Mouse (Mus musculus): ENCODE measurements around the gene Rbp2. TPM values are rescaled to one million over a fixed set of nuclear protein-coding genes. Genes with fewer than 3 reads are reported as not detected.
A peak's percentile ranks its signal among the peaks of the same experiment; 100 is the strongest.

Rbp2 gene
- polyA plus RNA-seq, 1 experiment from 2014 or later = 0.31 TPM

DNA sequence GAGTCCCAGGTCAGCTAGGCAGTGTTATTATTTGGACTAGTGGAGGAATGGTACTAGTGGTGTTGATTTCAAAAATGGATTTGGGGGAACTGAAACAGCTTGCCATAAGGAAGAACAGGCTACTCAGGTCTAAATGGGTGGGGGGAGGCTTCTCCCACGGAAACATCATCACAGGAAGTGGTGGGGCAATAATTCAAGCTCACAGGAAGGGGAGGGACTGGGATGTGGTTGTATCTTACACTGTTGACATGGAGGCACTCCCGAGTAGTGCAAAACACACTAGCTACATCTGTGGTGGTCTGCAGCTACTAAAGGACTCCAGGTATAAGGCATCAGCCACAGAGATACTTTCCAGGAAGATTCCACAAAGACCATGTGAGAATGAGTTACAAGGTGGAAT lies 38.0 kb downstream of the Rbp2 start:
- Histone ChIP-seq H3K9ac (no peak overlapping the region), H3K36me3 (no peaks in the 10 kb centered on the region), H3K4me2 (no peak overlapping the region), H3K4me3 (no peak overlapping the region), H3K27ac (ENCODE audit: poor library complexity, severe bottlenecking) (no peak overlapping the region), H3K9me3 (replicated peaks) (no peaks in the 10 kb centered on the region), H3K4me1 (replicated peaks) (no peaks in the 10 kb centered on the region), H3K27me3 (replicated peaks) (no peaks in the 10 kb centered on the region)
- 67% methylated on average over 2 of the region's 2 CpGs for WGBS
- ATAC-seq (ENCODE audit: insufficient number of reproducible peaks, low FRiP score) = no peak

DNA sequence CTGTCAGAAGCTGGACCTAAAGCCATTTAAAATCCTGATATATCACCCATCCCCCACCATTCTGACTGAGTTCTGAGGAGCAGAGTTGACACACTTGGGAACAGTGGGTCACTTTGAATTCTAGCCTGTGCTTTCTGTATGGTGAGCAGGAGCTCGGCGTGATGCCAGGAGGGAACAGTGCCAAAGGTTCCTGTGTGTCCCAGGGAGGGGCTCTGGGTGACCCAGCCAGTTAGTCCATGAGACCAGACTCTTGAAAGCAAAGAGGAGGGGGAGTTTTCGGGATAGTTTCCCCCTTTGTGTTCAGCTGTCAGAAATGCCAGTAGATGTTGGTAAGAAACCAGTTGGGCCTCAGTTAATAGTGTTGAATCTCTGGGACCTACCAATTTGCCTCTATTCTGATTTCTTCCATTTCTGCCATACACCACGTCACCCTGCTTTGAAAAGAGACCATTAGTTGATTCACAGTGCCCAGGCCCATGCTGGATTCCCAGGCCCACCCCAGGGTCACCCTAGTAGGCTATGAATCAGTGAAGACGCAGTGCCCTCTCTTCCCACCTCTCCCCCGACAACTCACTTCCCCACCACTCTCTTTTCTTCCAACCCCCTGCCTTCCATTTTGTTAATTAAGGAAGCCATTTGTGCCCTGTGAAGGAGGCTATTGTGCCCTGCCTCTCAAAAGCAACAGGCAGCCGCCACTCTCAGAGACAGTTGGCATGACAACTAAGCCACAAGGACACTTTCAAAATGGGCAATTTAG lies 39.0 kb downstream of the Rbp2 start:
- H3K36me3 ChIP-seq = no peaks in the 10 kb centered on the region
- 78% methylated on average over 7 of the region's 7 CpGs for WGBS
- H3K9me3 ChIP-seq (replicated peaks) = no peaks in the 10 kb centered on the region
- H3K4me2 ChIP-seq = no peak overlapping the region
- H3K4me3 ChIP-seq = no peak overlapping the region
- no peaks in the 10 kb centered on the region for H3K4me1 ChIP-seq (replicated peaks)
- no peak overlapping the region for H3K9ac ChIP-seq
- H3K27ac ChIP-seq (ENCODE audit: poor library complexity, severe bottlenecking) = no peak overlapping the region
- ATAC-seq (ENCODE audit: insufficient number of reproducible peaks, low FRiP score) = no peak
- no peaks in the 10 kb centered on the region for H3K27me3 ChIP-seq (replicated peaks)

DNA sequence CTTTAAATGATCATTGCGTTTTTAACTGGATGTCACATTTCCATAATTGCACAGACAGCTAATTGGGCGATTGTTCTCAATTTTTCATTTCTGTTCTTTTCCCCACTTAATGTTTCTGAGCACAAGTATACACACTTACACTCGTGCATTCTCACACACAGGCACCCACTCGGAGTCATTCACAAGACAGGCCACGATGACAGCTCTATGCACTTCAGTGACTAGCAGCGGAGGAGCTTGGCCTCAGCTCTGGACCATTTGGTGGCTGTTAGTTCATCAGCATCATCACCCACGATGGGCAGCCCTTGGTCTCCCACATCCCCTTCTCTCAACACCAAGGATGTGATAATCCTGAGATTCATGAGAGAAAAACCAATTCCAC lies 39.6 kb downstream of the Rbp2 start:
- no peak overlapping the region for H3K4me2 ChIP-seq
- H3K9ac ChIP-seq = no peak overlapping the region
- no peak for ATAC-seq (ENCODE audit: insufficient number of reproducible peaks, low FRiP score)
- WGBS = 66% methylated on average over 7 of the region's 7 CpGs
- no peaks in the 10 kb centered on the region for H3K9me3 ChIP-seq (replicated peaks)
- H3K4me1 ChIP-seq (replicated peaks) = no peaks in the 10 kb centered on the region
- H3K4me3 ChIP-seq = no peak overlapping the region
- H3K36me3 ChIP-seq = no peaks in the 10 kb centered on the region
- H3K27ac ChIP-seq (ENCODE audit: poor library complexity, severe bottlenecking) = no peak overlapping the region
- H3K27me3 ChIP-seq (replicated peaks) = no peaks in the 10 kb centered on the region

DNA sequence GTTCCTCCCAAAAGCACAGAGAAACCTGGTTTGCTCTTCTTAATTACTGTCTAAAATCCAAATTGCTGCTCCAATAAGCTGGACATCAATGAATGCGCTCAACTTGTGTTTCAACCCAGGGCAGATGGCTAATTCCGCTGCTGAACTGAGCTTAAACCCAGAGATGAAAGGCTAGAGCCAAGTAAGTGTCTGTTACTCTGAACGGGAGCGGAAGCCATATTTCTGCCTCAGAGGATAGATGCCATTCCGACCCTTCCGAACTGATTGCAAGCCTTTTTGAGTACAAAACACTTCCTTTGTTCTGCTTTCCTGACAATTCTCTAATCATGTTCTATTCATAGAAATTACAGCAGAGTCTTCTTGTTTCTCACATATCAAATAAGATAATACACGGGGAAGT lies 41.3 kb downstream of the Rbp2 start:
- 65% methylated on average over 7 of the region's 7 CpGs for WGBS
- no peak for ATAC-seq (ENCODE audit: insufficient number of reproducible peaks, low FRiP score)
- no peak overlapping the region for H3K9ac ChIP-seq

GRCm38 (mm10) chr9:98529776-98530175 lies 43.9 kb downstream of the Rbp2 start:
- no peaks in the 10 kb centered on the region for H3K36me3 ChIP-seq
- H3K4me3 ChIP-seq = no peak overlapping the region
- no peak overlapping the region for H3K9ac ChIP-seq
- no peak overlapping the region for H3K4me2 ChIP-seq
- no peaks in the 10 kb centered on the region for H3K27me3 ChIP-seq (replicated peaks)
- 62% methylated on average over 4 of the region's 4 CpGs for WGBS
- no peak for ATAC-seq (ENCODE audit: insufficient number of reproducible peaks, low FRiP score)
- H3K27ac ChIP-seq (ENCODE audit: poor library complexity, severe bottlenecking) = no peak overlapping the region
- H3K9me3 ChIP-seq (replicated peaks) = no peaks in the 10 kb centered on the region
- no peaks in the 10 kb centered on the region for H3K4me1 ChIP-seq (replicated peaks)

More for the DNA sequence above, 41.3 kb downstream of the Rbp2 start:
- Histone ChIP-seq H3K27ac (ENCODE audit: poor library complexity, severe bottlenecking) (no peak overlapping the region), H3K4me3 (no peak overlapping the region), H3K4me1 (replicated peaks) (no peaks in the 10 kb centered on the region), H3K27me3 (replicated peaks) (no peaks in the 10 kb centered on the region), H3K9me3 (replicated peaks) (no peaks in the 10 kb centered on the region), H3K36me3 (no peaks in the 10 kb centered on the region), H3K4me2 (no peak overlapping the region)

GRCm38 (mm10) chr9:98530999-98531398 lies 45.1 kb downstream of the Rbp2 start:
- no peaks in the 10 kb centered on the region for H3K4me1 ChIP-seq (replicated peaks)
- H3K36me3 ChIP-seq = no peaks in the 10 kb centered on the region
- no peak for ATAC-seq (ENCODE audit: insufficient number of reproducible peaks, low FRiP score)
- no peak overlapping the region for H3K27ac ChIP-seq (ENCODE audit: poor library complexity, severe bottlenecking)
- no peak overlapping the region for H3K9ac ChIP-seq
- H3K9me3 ChIP-seq (replicated peaks) = no peaks in the 10 kb centered on the region
- no peak overlapping the region for H3K4me3 ChIP-seq
- H3K4me2 ChIP-seq = no peak overlapping the region
- 59% methylated on average over 2 of the region's 2 CpGs for WGBS
- no peaks in the 10 kb centered on the region for H3K27me3 ChIP-seq (replicated peaks)

- Histone ChIP-seq H3K4me2 (no peak overlapping the region), H3K9me3 (replicated peaks) (no peaks in the 10 kb centered on the region), H3K9ac (no peak overlapping the region), H3K27me3 (replicated peaks) (no peaks in the 10 kb centered on the region), H3K4me1 (replicated peaks) (no peaks in the 10 kb centered on the region), H3K4me3 (no peak overlapping the region), H3K36me3 (no peaks in the 10 kb centered on the region), H3K27ac (ENCODE audit: poor library complexity, severe bottlenecking) (no peak overlapping the region)
- no peak for ATAC-seq (ENCODE audit: insufficient number of reproducible peaks, low FRiP score)
- WGBS = 66% methylated on average over 4 of the region's 4 CpGs
Observed at GRCm38 (mm10) chr9:98534675-98535280, 48.9 kb downstream of the Rbp2 start.

DNA sequence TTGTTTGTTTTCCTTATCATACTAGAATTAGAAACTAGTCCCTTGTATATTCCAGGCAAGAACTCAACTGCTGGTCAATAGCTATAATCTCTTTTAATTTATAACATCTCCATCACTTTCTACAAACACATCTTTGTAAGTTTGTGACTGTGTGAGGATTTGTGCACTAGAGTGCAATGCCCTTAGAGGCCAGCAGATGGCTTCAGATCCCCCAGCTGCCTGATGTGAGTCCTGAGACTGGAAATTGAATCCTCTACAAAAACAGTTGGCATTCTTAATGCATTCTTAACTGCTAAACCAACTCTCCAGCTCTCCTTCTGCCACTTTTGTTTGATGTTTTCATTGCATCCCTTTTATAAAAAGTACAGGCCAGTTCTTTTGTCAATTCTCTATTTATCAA lies 49.8 kb downstream of the Rbp2 start:
- H3K36me3 ChIP-seq = no peaks in the 10 kb centered on the region
- H3K9me3 ChIP-seq (replicated peaks) = no peaks in the 10 kb centered on the region
- H3K27me3 ChIP-seq (replicated peaks) = 0 out of 2 replicates have a peak, but pooled peaks cover 4% of the 10 kb centered on the region
- no peak overlapping the region for H3K4me3 ChIP-seq
- H3K4me2 ChIP-seq = no peak overlapping the region
- no peak overlapping the region for H3K9ac ChIP-seq
- no peak overlapping the region for H3K27ac ChIP-seq (ENCODE audit: poor library complexity, severe bottlenecking)
- H3K4me1 ChIP-seq (replicated peaks) = no peaks in the 10 kb centered on the region
- ATAC-seq (ENCODE audit: insufficient number of reproducible peaks, low FRiP score) = no peak

DNA sequence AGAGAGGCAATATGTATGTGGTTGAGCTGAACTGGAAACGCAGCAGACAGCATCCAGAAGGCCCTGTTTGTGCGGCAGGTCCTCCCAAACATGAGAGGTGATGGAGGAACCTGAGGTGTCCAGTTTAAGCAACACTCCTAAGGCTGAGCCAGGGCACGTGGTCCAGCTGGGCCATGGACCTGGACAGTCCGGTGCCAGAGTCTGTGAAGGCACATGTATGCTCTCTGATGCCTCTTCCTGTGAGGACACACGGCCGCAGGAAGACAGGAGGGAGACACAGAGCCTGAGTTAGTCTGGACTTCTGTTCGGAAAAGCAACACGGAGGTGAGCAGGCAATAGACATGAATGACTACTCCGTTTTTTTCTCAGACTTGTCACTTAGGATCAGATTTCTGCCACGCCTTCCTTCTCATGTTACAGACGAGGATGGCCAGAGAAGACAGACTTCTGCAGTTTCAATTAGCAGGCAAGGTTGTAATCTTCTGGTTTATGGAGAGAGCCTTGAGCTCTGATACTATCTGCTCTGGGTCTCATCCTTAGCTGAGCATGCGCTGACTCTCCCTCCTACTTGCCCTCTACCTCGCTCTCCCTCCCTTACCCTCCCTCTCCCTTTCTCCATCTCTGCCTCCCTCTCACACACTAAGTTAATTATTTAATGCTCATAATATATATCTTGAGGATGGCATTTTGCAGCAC lies 52.2 kb downstream of the Rbp2 start:
- Histone ChIP-seq H3K9ac (peak overlapping the region; percentile 1; the same call in 1 of the 2 replicates), H3K4me2 (peak overlapping the region; percentile 51), H3K36me3 (no peaks in the 10 kb centered on the region), H3K27me3 (replicated peaks) (0 out of 2 replicates have a peak, but pooled peaks cover 4% of the 10 kb centered on the region), H3K4me1 (replicated peaks) (no peaks in the 10 kb centered on the region), H3K27ac (ENCODE audit: poor library complexity, severe bottlenecking) (no peak overlapping the region), H3K4me3 (no peak overlapping the region), H3K9me3 (replicated peaks) (no peaks in the 10 kb centered on the region)
- ATAC-seq (ENCODE audit: insufficient number of reproducible peaks, low FRiP score) = no peak
- 41% methylated on average over 13 of the region's 13 CpGs for WGBS

DNA sequence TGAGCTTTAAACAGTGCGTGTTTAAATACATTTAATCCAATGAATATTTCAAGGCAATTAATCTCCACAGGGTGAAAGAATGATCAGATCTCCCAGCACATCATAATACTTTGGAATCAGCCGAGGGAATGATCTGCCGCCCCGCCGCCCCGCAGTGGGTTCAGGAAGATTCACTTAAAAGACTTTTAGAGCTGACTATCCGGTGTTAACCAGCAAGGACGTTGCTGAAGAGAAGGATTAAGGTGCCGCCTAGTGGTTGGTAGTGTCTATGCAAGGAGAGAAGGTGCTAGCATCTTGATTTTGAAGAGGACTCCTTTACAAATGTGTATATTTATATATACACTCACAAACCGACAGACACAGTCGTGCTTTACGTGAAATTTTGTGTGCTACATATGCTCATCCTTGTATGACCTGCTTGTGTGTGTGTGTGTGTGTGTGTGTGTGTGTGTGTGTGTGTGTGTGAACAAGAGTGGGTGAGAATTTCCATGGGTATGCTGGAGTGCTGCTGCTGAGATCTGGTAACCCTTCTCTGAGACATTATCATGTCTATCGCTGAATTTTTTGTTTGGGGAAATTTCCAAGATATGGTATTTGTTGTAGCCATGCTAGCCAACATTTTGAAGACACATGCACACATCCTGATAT lies 52.9 kb downstream of the Rbp2 start:
- H3K27me3 ChIP-seq (replicated peaks) = 0 out of 2 replicates have a peak, but pooled peaks cover 4% of the 10 kb centered on the region
- no peaks in the 10 kb centered on the region for H3K36me3 ChIP-seq
- H3K27ac ChIP-seq (ENCODE audit: poor library complexity, severe bottlenecking) = no peak overlapping the region
- H3K4me3 ChIP-seq = no peak overlapping the region
- 7% methylated on average over 13 of the region's 13 CpGs for WGBS
- ATAC-seq (ENCODE audit: insufficient number of reproducible peaks, low FRiP score) = no peak
- no peaks in the 10 kb centered on the region for H3K4me1 ChIP-seq (replicated peaks)
- no peak overlapping the region; the same call in 1 of the 2 replicates for H3K9ac ChIP-seq
- H3K9me3 ChIP-seq (replicated peaks) = no peaks in the 10 kb centered on the region
- peak overlapping the region; percentile 51 for H3K4me2 ChIP-seq

GRCm38 (mm10) chr9:98544042-98544441 lies 58.1 kb downstream of the Rbp2 start:
- H3K4me3 ChIP-seq = no peak overlapping the region
- H3K4me2 ChIP-seq = no peak overlapping the region
- no peak overlapping the region for H3K9ac ChIP-seq
- no peak overlapping the region for H3K27ac ChIP-seq (ENCODE audit: poor library complexity, severe bottlenecking)
- H3K4me1 ChIP-seq (replicated peaks) = no peaks in the 10 kb centered on the region
- H3K9me3 ChIP-seq (replicated peaks) = no peaks in the 10 kb centered on the region
- ATAC-seq (ENCODE audit: insufficient number of reproducible peaks, low FRiP score) = no peak
- WGBS = 82% methylated on average over 3 of the region's 3 CpGs
- H3K27me3 ChIP-seq (replicated peaks) = 0 out of 2 replicates have a peak, but pooled peaks cover 4% of the 10 kb centered on the region
- H3K36me3 ChIP-seq = no peaks in the 10 kb centered on the region
